Mouse (Mus musculus): Measurements from ENCODE around the gene Dguok.

GRCm38 (mm10) chr6:83518637-83519036, 11.9 kb upstream of the Dguok start:
- TF ChIP-seq CTCF (IDR thresholded peaks at IDR 0.05; ENCODE audit: control insufficient read depth, insufficient read depth, insufficient replicate concordance, low read depth, low read length), result no peak
- TF ChIP-seq POLR2A (IDR thresholded peaks at IDR 0.05; ENCODE audit: control insufficient read depth, low read depth, low read length), result no peak
